Mouse (Mus musculus) hindbrain, postnatal 0 days (tissue): ENCODE data around the gene Luc7l3. TPM values are rescaled to one million over a fixed set of nuclear protein-coding genes. Genes with fewer than 3 reads are reported as not detected.

ENCODE experiments used
- ATAC-seq: fragments of 200-750 bp; cut with Nextera tagmentation; 2 replicates; pipeline ENCODE4 v1.8.0; 2017; ENCODE audit warnings: mild to moderate bottlenecking, moderate TSS enrichment, moderate library complexity
- DNase-seq: peaks from one replicate; pipeline ENCODE4 v3.0.0-alpha.2; 2015; ENCODE audit warnings: low spot score
- H3K27ac ChIP-seq: fragments of 300-500 bp; sonication (generic); 2 replicates; pipeline ENCODE4 v1.5.1; 2014; ENCODE audit warnings: mild to moderate bottlenecking
- H3K27me3 ChIP-seq: fragments of 300-500 bp; sonication (generic); 2 replicates; pipeline ENCODE4 v1.6.1; 2014; ENCODE audit warnings: low read length, mixed read lengths; ENCODE audit not compliant: insufficient read depth
- H3K36me3 ChIP-seq: fragments of 300-500 bp; sonication (generic); 2 replicates; pipeline ENCODE4 v1.6.1; 2014; ENCODE audit warnings: low read length, mixed read lengths; ENCODE audit not compliant: insufficient read depth
- H3K4me1 ChIP-seq: fragments of 300-500 bp; sonication (generic); 2 replicates; pipeline ENCODE4 v1.6.1; 2014; ENCODE audit warnings: antibody characterized with exemption, low read length, mixed read lengths; ENCODE audit not compliant: insufficient read depth
- H3K4me2 ChIP-seq: fragments of 300-500 bp; sonication (generic); 2 replicates; pipeline ENCODE4 v1.6.1; 2014; ENCODE audit warnings: low read depth, mild to moderate bottlenecking, low read length, moderate library complexity, mixed read lengths
- H3K4me3 ChIP-seq: fragments of 300-500 bp; sonication (generic); 2 replicates; pipeline ENCODE4 v1.5.1; 2014; ENCODE audit warnings: low read length
- H3K9ac ChIP-seq: fragments of 300-500 bp; sonication (generic); replicated peaks from 2 replicates; pipeline ENCODE4 v1.6.1; 2014; ENCODE audit warnings: mild to moderate bottlenecking, low read length, moderate library complexity, mixed read lengths
- H3K9me3 ChIP-seq: fragments of 300-500 bp; sonication (generic); 2 replicates; pipeline ENCODE4 v1.6.1; 2016; ENCODE audit warnings: low read length, mixed read lengths
- CTCF ChIP-seq: IDR thresholded peaks from 2 replicates; pipeline ENCODE4 v1.5.1; 2016; ENCODE audit warnings: antibody characterized with exemption, control low read depth, low read depth
- WGBS: fragments of 180-500 bp; shearing (Covaris S2); extraction: QIAGEN DNeasy Blood & Tissue Kit; methylation state at CpG from one replicate; pipeline ENCODE4 v1.1.7; 2014; 5-methylcytosine and 5-hydroxymethylcytosine counted together
- polyA plus RNA-seq: library from polyadenylated mRNA; unstranded; fragments of >200 nt; fragmentation: Nextera tagmentation; extraction: Ambion mirVana; gene quantifications from 2 replicates; pipeline ENCODE4 v1.2.1, GENCODE M21; 2015
- total RNA-seq: library from RNA; depleted of rRNA; stranded (reverse); fragments of >200 nt; gene quantifications from 2 replicates; pipeline ENCODE4 v1.2.3, GENCODE M21; 2014

Luc7l3 gene
- total and polyA plus RNA-seq, 2 experiments from 2014 or later, result 44.3 to 101 TPM

- Histone ChIP-seq H3K9me3 (no peaks in the 10 kb centered on the region), H3K27ac (no peak overlapping the region), H3K4me1 (no peaks in the 10 kb centered on the region), H3K27me3 (no peaks in the 10 kb centered on the region), H3K9ac (no peak overlapping the region), H3K4me2 (no peak overlapping the region), H3K4me3 (no peak overlapping the region), H3K36me3 (peaks cover 28% of the 10 kb centered on the region)
- 96% methylated on average over 2 of the region's 2 CpGs for WGBS
- DNase-seq (no peak), ATAC-seq (no peak)
- TF ChIP-seq CTCF, result no peak
Observed at GRCm38 (mm10) chr11:94338347-94338746, 16.6 kb upstream of the Luc7l3 start.

DNA sequence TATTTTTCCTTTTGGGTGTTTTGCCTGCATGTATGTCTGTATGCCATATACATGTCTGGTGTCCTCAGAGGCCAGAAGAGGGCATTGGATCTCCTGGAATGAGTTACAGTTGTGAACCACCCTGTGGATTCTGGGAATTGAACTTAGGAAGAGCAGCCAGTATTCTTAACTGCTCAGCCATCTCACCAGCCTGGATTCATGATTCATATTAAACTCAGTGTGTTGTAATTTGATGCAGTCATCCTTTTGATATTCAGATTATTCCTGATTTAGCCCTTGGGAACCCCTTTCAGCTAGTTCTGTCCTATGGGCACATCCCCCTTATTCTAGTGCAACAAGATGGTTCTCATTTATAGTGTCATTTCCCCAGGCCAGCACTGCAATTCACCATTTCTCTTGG is 14.8 kb upstream of the Luc7l3 start:
- no peaks in the 10 kb centered on the region for H3K27me3 ChIP-seq
- DNase-seq (no peak), ATAC-seq (no peak)
- peaks cover 28% of the 10 kb centered on the region for H3K36me3 ChIP-seq
- no peak overlapping the region for H3K4me2 ChIP-seq
- H3K4me3 ChIP-seq, result no peak overlapping the region
- no peak overlapping the region for H3K27ac ChIP-seq
- H3K9me3 ChIP-seq, result no peaks in the 10 kb centered on the region
- no peak for TF ChIP-seq CTCF
- H3K9ac ChIP-seq, result no peak overlapping the region
- H3K4me1 ChIP-seq, result no peaks in the 10 kb centered on the region

DNA sequence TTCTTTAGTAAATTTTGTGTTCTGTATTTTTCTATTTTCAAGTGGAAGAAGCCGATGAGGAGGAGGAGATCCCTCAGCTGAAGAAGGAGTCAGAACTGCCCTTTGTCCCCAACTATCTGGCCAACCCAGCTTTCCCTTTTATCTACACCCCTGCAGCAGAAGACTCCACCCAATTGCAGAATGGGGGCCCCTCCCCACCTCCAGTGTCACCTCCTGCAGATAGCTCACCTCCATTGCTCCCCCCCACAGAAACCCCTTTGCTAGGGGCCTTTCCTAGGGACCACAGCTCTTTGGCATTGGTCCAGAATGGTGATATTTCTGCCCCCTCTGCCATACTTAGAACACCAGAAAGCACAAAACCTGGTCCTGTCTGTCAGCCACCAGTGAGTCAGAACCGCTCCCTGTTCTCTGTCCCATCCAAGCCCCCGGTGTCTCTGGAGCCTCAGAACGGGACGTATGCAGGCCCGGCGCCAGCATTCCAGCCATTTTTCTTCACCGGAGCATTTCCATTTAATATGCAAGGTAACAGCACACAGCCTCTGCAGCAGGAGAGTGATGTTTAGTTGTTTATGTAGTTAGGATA is 12.7 kb upstream of the Luc7l3 start:
- Histone ChIP-seq H3K4me1 (peaks cover 15% of the 10 kb centered on the region; the same call in 1 of the 2 replicates), H3K9me3 (no peaks in the 10 kb centered on the region), H3K9ac (no peak overlapping the region), H3K27me3 (no peaks in the 10 kb centered on the region), H3K27ac (no peak overlapping the region), H3K4me2 (no peak overlapping the region), H3K36me3 (peaks cover 23% of the 10 kb centered on the region), H3K4me3 (no peak overlapping the region)
- ATAC-seq (no peak), DNase-seq (no peak)
- no peak for TF ChIP-seq CTCF
- WGBS, result 69% methylated on average over 8 of the region's 8 CpGs

- DNase-seq, result no peak
- H3K27me3 ChIP-seq, result no peaks in the 10 kb centered on the region
- H3K36me3 ChIP-seq, result peaks cover 7% of the 10 kb centered on the region
- H3K9ac ChIP-seq, result no peak overlapping the region
- no peak overlapping the region for H3K27ac ChIP-seq
- no peak overlapping the region for H3K4me2 ChIP-seq
- H3K9me3 ChIP-seq, result no peaks in the 10 kb centered on the region
- no peak overlapping the region for H3K4me3 ChIP-seq
- H3K4me1 ChIP-seq, result peaks cover 15% of the 10 kb centered on the region; the same call in 1 of the 2 replicates
- 90% methylated on average over 6 of the region's 6 CpGs for WGBS
- TF ChIP-seq CTCF, result no peak
- ATAC-seq, result no peak
Observed at GRCm38 (mm10) chr11:94332726-94333125, 10.9 kb upstream of the Luc7l3 start.

GRCm38 (mm10) chr11:94330211-94330610 is 8.4 kb upstream of the Luc7l3 start:
- DNase-seq (no peak), ATAC-seq (no peak)
- Histone ChIP-seq H3K4me1 (peaks cover 15% of the 10 kb centered on the region; the same call in 1 of the 2 replicates), H3K4me2 (peak overlapping the region; percentile 80; the same call in 1 of the 2 replicates), H3K4me3 (no peak overlapping the region), H3K9me3 (no peaks in the 10 kb centered on the region), H3K27me3 (no peaks in the 10 kb centered on the region), H3K36me3 (peaks cover 5% of the 10 kb centered on the region), H3K27ac (no peak overlapping the region), H3K9ac (no peak overlapping the region)
- WGBS, result 82% methylated on average over 3 of the region's 3 CpGs
- TF ChIP-seq CTCF, result no peak

GRCm38 (mm10) chr11:94329270-94329891 is 7.6 kb upstream of the Luc7l3 start:
- Histone ChIP-seq H3K4me1 (peaks cover 15% of the 10 kb centered on the region; the same call in 1 of the 2 replicates), H3K9ac (no peak overlapping the region), H3K36me3 (peaks cover 2% of the 10 kb centered on the region; the same call in 1 of the 2 replicates), H3K27ac (no peak overlapping the region), H3K27me3 (no peaks in the 10 kb centered on the region), H3K9me3 (no peaks in the 10 kb centered on the region), H3K4me3 (no peak overlapping the region), H3K4me2 (peak overlapping the region; percentile 80)
- no peak for ATAC-seq
- DNase-seq, result peak; percentile 85
- TF ChIP-seq CTCF, result peak; percentile 70
- 35% methylated on average over 4 of the region's 4 CpGs for WGBS

GRCm38 (mm10) chr11:94328644-94329025 is 6.8 kb upstream of the Luc7l3 start:
- Histone ChIP-seq H3K4me2 (peak overlapping the region; percentile 80), H3K4me1 (peaks cover 15% of the 10 kb centered on the region; the same call in 1 of the 2 replicates), H3K9me3 (no peaks in the 10 kb centered on the region), H3K27me3 (no peaks in the 10 kb centered on the region), H3K27ac (peak overlapping the region; percentile 100), H3K9ac (peak overlapping the region; percentile 87), H3K36me3 (no peaks in the 10 kb centered on the region), H3K4me3 (peak overlapping the region; percentile 77)
- TF ChIP-seq CTCF, result no peak
- WGBS, result 1% methylated on average over 10 of the region's 10 CpGs
- DNase-seq (peak; percentile 65), ATAC-seq (no peak; the same call in 1 of the 2 replicates)
